Mouse (Mus musculus): ENCODE data around the gene Ddah1.

DNA sequence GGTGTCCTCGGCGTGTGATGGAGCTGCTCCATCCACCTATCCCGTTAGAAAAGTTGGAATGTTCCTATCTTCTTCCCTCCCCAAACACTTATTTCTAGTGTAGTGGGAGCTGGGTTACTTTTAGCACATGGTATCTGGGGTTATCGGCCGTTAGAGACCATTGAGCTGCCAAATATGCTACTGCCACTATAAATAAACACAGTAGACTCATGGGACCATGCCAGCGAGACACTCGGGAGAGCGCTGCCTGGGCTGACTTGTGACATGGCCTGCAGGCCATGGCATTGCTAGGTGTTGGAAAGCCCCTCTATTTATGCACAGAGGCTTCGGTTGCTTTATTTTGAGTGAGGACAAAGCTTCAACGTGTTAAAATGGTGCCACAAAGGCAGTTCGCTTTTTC is 139.3 kb downstream of the Ddah1 start:
- TF ChIP-seq CTCF (IDR thresholded peaks at IDR 0.05; ENCODE audit: low read depth) (no peak), EP300 (IDR thresholded peaks at IDR 0.05; ENCODE audit: low read depth) (peak; percentile 92)

All from heart, postnatal 0 days (tissue).